Mouse (Mus musculus): ENCODE measurements around the gene 1700028P14Rik.

1700028P14Rik gene

DNA sequence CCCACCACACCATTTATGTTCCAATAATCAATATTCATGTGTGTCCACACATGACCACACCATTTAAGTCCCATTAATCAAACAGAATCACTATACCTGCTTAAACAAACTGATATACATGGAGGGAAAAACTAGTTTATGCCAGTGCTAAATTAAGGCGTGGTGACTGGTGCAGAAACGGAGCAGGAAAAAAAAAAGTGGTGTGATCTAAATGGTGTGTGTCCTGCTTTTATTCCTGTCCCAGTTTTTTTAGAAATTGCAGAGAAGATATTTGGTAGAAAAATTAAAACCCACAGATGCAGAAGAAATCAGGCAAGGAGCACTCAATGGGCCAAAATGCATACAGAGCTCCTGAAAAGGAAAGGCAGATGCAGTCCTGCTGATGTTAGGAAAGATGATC, 44.7 kb downstream of the 1700028P14Rik start:
- no peak for DNase-seq (ENCODE audit: low spot score)

DNA sequence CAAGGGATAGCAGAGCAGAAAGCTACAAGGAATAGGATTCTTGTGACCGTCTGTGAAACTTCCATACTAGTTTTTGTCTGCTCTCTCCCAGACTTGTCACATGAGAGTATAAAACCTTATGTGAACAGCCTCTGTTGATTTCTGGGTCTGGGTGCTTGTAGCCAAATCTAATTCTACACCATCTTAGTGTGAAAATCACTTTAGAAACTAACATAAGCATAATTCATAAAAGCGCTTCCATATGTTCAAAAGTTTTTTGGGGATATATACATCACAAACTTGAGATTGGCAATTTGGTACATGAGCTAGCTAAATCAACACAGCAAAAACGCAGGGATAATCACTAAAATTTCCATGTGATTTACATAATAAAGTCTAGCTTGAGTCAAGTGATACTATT, 57.7 kb downstream of the 1700028P14Rik start:
- DNase-seq (ENCODE audit: low spot score), result no peak

DNA sequence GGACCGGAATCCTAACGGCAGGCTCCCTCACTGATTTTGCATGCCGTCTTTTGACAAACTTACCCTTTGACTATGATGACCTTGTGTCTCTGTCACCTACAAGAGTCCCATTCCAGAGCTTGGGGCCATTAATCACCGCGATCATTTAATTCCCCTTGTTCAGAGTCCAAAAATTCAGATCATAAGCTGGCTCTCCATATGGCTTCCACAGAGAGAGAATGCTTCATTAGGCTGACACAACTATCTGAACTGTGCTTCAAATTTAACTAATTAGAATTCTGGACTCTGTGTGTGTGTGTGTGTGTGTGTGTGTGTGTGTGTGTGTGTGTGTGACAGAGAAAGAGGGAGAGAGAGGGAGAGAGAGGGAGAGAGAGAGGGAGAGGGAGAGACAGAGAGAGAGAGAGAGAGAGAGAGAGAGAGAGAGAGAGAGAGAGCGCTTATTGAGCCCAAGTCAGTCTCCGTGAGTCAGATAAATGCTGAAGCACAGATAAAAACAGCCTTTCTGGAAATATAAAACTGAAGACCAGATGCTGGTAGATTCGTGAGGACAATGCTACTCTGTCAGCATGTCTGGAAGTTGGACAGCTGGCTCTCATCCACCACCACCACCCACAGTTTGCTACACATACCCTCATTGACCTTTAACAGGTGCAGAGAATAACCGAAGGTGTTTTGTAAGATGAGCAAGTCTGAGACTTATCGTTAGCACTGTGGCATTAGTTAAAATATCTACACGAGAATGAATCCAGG, 73.8 kb downstream of the 1700028P14Rik start:
- DNase-seq (ENCODE audit: low spot score), result no peak

DNA sequence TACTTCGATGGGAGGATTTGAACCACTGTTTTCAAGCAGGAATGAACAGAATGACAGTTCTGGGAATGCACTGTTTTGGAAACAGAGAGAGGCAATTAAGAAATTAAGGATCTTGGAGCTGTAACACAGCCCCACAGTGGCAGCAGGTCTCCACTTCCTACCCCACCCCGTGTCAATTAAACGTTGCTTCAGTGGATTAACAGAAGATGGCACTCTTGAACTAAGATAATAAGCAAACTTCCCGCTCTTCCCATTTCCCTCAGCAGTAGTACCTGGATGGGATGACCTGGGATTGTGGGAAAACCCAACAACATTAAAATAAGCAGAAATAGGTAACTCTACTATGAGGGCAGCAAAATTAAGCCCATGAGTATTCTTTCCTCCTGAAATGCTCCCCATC, 75.9 kb downstream of the 1700028P14Rik start:
- DNase-seq (ENCODE audit: low spot score), result peak; percentile 6

DNA sequence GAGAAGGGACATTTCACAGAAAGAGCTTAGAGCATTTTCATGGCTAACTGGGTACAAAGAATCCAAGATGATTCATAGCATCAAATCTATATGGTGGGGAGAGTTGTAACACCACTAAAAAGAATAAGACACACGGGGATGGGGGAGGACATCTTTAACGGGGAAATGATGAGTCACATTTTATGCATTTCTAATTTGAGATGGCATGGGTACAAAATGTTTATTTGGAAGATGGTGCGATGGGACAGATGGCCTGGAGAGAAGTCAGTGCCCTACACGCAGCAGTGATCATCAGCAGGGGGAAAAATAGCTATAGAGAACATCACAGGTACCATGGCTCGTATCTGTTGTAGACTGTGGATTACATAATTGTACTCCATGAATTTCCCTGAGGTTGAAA, 88.9 kb downstream of the 1700028P14Rik start:
- no peak for DNase-seq (ENCODE audit: low spot score)

DNA sequence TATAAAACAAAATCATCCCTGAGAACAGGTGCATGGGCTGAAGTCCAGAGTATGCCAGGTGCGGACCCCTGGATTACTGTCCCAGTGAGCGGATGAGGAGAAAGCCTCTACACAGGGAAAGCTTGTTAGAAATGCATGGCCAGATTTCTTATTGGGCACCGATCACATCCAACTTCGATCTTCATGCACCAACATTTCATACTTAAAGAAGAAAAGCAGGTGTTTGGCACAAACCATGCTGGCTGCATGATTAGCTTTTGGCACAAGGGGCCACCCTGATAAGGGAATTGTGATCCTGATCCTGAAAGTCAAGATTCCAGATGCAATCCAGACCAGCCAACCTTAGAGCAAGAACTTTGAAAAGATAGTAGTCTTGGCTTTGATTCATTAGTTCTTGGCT, 90.0 kb downstream of the 1700028P14Rik start:
- DNase-seq (ENCODE audit: low spot score), result no peak

DNA sequence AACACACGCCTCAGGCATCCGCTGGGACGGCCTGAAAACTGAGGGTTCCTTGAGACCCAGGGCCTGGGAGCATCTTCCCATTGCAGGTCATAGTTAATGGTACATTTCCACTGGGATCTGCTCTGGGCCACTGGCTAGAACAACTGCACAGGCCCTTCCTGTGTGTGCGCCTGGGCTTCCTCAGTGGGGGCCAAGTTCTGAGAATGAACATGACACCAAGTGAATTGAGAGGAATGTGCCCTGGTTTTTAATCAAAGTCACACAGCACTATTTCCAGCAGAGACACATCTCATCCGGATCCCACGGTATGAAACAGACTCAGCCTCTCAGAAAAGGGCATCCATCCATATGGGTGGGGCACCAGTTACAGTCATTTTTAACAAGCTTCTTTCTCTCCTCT, 90.6 kb downstream of the 1700028P14Rik start:
- DNase-seq (ENCODE audit: low spot score), result no peak

DNA sequence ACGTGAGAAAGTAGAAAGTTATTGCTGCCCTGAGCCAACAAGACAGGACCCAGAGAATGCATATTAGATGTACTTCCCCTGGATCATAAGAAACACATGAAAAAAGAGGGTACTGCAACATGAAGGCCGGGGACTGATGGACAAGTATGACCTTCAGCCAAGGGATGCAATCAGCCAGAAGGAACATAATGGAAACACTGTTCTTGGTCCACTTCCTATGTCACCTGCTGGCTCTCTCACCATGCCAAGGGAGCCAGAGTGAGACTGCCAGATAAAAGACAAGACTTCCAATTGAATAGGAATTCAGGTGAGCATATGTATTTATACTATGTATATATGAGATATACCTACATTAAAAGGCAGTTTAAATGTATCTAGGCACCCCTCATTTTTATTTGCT, 99.2 kb downstream of the 1700028P14Rik start:
- no peak for DNase-seq (ENCODE audit: low spot score)

DNA sequence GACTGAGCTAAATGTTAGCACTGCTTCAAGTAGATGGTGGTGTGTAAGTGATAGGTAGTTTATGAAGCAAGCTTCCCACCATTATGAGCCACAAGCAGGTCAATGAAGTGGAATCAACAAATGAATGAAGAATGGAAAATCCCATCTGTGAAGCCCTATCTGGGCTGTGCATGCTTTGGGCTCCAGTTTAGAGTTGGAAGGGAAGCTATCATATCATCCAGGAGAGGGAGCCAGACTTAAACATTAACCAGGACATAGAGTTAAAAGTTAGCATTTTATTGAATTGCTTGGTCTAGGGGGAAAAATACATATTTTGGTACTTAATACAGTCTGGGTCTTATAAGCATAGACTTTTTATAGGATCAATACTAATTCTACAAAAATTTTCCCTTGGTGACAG, 107.0 kb downstream of the 1700028P14Rik start:
- peak; percentile 50 for DNase-seq (ENCODE audit: low spot score)

DNA sequence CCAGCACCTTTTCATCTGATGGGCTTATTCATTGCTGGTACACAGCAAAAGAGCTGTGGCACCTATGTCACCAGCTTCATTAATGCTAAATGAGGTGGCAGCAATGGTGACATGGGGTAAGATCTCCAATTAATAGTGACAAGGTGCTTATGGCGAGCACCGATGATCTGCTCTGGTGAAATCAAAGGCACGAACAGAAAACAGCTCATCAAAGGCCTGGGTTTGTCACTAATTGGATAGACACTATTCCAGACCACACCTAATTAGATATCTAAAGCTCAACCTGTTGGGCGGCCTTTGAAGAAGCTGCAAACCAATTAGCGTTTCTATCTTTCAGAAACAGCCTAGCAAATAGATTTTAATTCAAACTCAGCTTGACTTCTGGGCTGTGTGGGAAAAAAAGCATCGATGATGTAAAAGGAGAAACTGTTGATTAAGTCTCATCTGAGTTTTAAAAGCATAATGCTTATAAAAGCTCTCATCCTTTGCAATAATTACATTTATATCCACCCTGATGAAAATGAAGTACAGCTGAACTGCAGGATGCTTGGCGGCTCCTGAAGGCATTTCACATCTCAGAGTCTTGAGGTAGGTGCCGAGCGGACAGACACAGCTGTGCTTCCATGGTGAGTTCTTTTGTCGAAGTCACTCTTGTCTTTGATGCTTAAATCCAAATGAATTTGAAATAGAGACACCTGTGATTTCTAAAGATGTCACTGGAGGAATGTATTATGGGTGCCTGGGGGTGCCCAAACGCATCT, 109.2 kb downstream of the 1700028P14Rik start:
- DNase-seq (ENCODE audit: low spot score), result no peak

DNA sequence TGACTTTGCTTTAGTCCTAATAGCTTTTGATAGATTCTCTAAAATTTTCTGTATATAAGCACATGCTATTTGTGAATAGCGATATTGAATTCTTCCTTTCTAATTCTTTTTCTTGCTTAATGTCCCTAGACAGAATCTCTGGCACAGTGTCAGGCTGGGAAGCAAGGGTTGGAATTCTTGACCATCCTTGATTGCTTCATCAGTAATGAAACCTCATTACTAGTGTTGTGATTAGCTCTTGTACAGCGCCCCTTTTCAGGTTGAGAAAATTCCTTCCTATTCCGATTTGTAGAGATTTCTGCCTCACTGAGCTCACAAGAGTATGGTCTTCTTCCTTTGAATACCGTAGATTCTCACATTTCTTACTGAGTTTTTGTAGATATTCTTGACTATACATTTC, 109.9 kb downstream of the 1700028P14Rik start:
- peak; percentile 9 for DNase-seq (ENCODE audit: low spot score)

DNA sequence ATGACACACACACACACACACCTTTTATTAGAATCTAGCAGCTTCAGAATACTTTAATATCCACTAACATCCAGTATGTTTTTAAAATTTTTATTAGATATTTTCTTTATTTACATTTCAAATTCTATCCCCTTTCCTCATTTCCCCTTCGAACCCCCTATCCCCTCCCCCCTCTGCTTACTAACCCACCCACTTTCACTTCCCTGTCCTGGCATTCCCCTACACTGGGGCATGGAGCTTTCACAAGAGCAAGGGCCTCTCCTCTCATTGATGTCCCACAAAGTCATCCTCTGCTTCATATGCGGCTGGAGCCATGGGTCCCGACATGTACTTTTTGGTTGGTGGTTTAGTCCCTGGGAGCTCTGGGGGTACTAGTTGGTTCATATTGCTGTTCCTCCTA, 116.9 kb downstream of the 1700028P14Rik start:
- no peak for DNase-seq (ENCODE audit: low spot score)

DNA sequence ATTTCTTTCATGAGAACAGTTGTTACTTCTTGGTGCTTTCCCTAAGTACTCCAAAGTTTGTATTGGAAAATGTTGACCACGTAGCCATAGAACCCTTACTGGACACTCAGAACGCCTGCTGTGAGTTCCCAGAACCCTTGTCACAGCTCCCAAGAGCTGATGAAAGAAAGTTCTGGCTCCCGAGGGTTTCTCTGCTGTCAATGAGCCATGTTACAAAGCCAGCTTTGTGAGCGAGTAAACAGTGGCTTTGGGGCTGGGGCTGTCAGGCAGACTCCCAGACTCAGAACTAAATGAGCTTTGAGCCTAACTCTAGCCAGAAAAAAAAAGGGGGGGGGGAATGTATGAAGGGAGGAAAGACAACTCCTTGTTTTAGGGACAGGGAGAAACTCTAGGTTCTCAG, 120.7 kb downstream of the 1700028P14Rik start:
- peak; percentile 26 for DNase-seq (ENCODE audit: low spot score)

DNA sequence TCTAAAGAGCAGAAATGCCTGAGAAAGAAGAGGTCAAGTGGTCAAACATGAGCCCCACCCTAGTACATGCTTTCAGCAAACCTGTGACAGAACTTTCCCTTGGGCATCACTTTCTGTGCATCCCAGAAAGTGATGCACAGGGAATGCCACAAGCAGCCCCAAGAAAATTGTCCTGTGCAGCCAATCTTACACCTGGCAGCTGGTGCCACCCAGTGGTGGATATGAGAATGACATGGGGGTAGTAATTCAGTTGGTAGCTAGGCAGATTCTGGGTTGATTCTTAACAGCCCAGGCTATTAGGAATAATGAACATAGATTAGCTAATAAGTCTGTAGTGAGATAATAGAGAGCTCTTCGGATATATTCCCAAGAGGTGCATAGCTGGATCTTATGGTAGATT, 128.9 kb downstream of the 1700028P14Rik start:
- peak; percentile 83 for DNase-seq (ENCODE audit: low spot score)

DNA sequence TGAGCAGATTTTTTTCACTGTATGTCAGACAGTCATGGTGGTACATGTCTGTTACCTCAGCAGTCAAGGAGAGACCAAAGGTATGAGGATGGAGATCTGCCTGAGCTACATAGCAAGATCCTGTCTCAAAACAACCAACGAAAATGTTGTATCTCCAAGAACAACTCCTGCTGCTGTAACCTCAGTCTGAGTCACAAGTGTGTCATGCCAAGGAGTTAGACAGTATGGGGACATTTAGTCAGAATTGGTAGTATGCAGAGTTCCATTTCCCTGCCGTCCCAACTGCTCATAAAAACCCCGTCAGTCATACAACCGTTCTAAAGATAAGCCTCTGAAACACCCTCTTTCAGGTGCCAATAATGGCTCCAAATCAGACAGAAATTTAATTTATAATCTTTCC, 130.8 kb downstream of the 1700028P14Rik start:
- no peak for DNase-seq (ENCODE audit: low spot score)

DNA sequence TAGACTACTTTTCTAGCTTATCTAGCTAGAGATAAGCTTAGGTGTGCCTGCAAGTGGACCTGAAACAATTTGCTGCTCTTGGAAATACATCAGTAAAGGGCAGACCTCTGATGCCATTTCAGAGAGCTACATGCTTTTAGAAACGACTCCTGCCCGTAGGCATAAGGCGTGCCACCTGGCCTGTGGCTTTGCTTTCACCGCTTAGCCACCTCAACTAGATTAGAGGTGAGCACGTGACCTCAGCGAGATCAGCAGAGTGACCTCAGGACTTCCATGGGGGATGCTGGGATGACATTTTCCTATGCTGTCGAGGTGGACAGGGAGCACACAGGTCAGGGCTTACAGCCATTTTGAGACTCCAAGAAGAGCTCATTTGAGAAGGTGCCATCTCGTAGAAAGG, 131.5 kb downstream of the 1700028P14Rik start:
- no peak for DNase-seq (ENCODE audit: low spot score)

DNA sequence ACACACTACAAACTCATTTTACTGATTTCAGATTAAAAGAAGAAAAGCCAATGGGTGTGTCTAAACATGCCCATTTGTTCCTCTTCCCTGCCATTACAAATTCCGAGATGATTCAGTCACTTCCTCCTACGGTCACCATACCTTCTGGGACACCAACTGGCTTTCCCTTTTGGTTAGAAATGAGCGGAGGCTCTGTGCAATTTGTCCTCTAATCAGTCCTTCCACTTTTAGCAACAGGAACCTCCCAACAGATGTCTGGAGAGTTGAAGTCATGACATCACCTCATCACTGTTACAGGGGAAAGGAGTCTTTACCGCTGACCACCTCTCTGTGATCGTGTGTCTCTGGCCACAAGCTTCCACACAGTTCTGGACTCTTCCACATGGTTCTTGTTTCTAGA, 132.0 kb downstream of the 1700028P14Rik start:
- DNase-seq (ENCODE audit: low spot score), result no peak

DNA sequence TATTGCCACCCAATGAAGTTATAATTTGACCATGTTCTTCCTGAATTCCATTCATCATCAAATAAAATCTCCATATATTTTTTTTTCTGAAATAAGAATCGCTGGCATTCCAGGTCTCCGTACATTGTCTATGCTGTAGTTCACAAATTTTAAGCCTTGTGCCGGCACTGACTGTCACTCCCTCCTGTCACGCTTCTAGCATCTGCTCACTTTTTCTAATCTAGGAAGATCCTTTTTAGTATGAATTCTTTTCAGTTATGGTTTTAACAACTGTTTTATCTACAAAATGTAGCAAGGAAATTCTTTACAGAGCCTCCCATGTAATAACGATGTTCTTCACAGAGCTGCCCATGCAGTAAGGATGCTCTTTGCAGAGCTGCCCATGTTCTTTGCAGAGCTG, 134.1 kb downstream of the 1700028P14Rik start:
- DNase-seq (ENCODE audit: low spot score), result no peak

DNA sequence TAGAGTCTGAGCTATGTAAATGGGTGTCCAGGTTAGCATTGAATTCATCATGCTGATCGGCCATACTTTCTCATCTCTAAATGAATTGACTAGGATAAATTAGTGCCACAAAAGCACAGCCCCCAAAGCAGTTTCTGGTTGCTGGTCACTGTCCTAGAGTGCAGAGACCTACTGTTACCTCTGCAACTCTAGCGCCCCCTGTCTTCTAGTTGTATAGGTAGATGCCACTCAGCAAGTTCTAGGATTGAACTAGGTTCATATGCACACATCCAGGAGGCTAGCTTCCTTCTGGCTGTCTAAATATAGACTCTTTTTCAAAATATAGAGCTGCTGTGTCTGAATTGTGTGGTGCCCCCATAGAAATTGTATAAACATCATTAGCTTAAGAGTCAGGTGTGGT, 141.3 kb downstream of the 1700028P14Rik start:
- DNase-seq (ENCODE audit: low spot score), result no peak

Data from adipocyte (in vitro differentiated cells).